Mouse (Mus musculus): ENCODE results near the gene Slc13a4. TPM values are rescaled to one million over a fixed set of nuclear protein-coding genes. Genes with fewer than 3 reads are reported as not detected.
A peak's percentile ranks its signal among the peaks of the same experiment; 100 is the strongest.

Gene Slc13a4
- total RNA-seq, 2 experiments from 2014 or later: 5.7 to 6.4 TPM

- DNase-seq (ENCODE audit: low spot score in 2 of 2): no peak
Measured at GRCm38 (mm10) chr6:35258922-35259321, 49.0 kb downstream of the Slc13a4 start.

GRCm38 (mm10) chr6:35257626-35258190, 50.2 kb downstream of the Slc13a4 start:
- no peak for DNase-seq (ENCODE audit: low spot score in 2 of 2)

GRCm38 (mm10) chr6:35256691-35257090, 51.2 kb downstream of the Slc13a4 start:
- no peak for DNase-seq (ENCODE audit: low spot score in 2 of 2)

- DNase-seq (ENCODE audit: low spot score in 2 of 2): no peak
Measured at GRCm38 (mm10) chr6:35255017-35255416, 52.9 kb downstream of the Slc13a4 start.

- no peak for DNase-seq (ENCODE audit: low spot score in 2 of 2)
Measured at GRCm38 (mm10) chr6:35254136-35254904, 53.6 kb downstream of the Slc13a4 start.

- no peak for DNase-seq (ENCODE audit: low spot score in 2 of 2)
Measured at GRCm38 (mm10) chr6:35253474-35253873, 54.5 kb downstream of the Slc13a4 start.

- DNase-seq (ENCODE audit: low spot score in 2 of 2): peak; percentile 92 to 94
Measured at GRCm38 (mm10) chr6:35252477-35253346, 55.2 kb downstream of the Slc13a4 start.

- no peak for DNase-seq (ENCODE audit: low spot score in 2 of 2)
Measured at GRCm38 (mm10) chr6:35251807-35252476, 56.0 kb downstream of the Slc13a4 start.

GRCm38 (mm10) chr6:35245086-35245485, 62.8 kb downstream of the Slc13a4 start:
- DNase-seq (ENCODE audit: low spot score in 2 of 2): no peak

- no peak for DNase-seq (ENCODE audit: low spot score in 2 of 2)
Measured at GRCm38 (mm10) chr6:35243989-35244388, 63.9 kb downstream of the Slc13a4 start.

GRCm38 (mm10) chr6:35243252-35243651, 64.7 kb downstream of the Slc13a4 start:
- no peak for DNase-seq (ENCODE audit: low spot score in 2 of 2)

- no peak for DNase-seq (ENCODE audit: low spot score in 2 of 2)
Measured at GRCm38 (mm10) chr6:35236108-35236785, 71.7 kb downstream of the Slc13a4 start.

- no peak for DNase-seq (ENCODE audit: low spot score in 2 of 2)
Measured at GRCm38 (mm10) chr6:35229415-35229814, 78.5 kb downstream of the Slc13a4 start.

- DNase-seq (ENCODE audit: low spot score in 2 of 2): no peak
Measured at GRCm38 (mm10) chr6:35225696-35226095, 82.2 kb downstream of the Slc13a4 start.

Other genes starting within 250 kb of the Slc13a4 start
- 10 to 100 TPM; 37.5 to 41.0 TPM for gene Cnot4, start 174.4 kb downstream of the Slc13a4 start, total RNA-seq (2021)
- gene Nup205, start 130.7 kb downstream of the Slc13a4 start, total RNA-seq (2021): 10 to 100 TPM; 30.8 to 33.6 TPM
- 1 to 10 TPM; 1.8 to 2.1 TPM for gene Fam180a, start 18.0 kb upstream of the Slc13a4 start, total RNA-seq (2021)
- gene Mtpn, start 231.8 kb upstream of the Slc13a4 start, total RNA-seq (2021): 100 to 1,000 TPM; 313 to 317 TPM